Mouse (Mus musculus): ENCODE results near the gene Krt84. TPM values are rescaled to one million over a fixed set of nuclear protein-coding genes. Genes with fewer than 3 reads are reported as not detected.
"Not testable (repeated sequence)": the region's sequence is repeated elsewhere in the genome, so short reads cannot be mapped to it uniquely, and the experiment has no call there.

Krt84 gene
- total RNA-seq (2021), result not detected

DNA sequence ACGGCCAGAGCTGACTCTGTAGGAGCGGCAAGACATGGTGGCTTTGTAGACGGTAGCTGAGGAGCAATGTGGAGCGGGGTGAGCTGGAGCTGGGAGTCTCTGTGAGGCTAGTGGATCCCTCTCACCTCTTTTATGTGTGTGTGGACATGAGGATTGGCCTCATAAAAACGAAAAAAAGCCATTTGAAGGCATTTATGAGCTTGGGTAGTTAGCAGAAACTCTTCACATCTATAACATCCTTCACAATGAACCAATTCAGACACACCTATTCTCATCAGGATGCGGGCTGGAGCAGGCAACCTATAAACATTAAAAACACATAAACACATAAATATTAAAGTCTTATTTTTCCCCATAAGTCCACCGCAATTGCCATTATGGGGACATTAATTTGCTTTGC lies at the start of gene Krt84:
Gene Krt84 (minus strand): TSS at position 101 of the 400 bp plus-strand sequence.
- DNase-seq, result no peak

DNA sequence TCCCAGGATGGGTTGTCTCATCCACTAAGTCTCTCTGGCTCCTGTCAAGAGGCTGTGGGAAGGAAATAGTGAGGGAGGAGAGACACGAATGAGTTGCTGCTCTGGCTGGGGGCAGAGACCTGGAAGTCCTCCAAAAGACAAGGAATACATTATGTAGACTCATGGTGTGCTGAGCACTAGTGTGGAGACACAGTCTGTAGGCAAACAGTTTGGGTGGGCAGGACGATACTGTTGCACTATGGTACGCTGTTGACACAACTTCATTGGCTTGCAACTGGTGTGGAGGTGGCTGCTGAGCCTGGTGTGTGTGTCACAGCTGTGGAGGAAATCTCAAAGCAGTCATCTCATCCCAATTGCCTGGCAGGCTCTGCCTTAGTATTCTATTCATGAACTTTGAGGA lies 49.1 kb upstream of the Krt84 start:
- DNase-seq, result no peak

DNA sequence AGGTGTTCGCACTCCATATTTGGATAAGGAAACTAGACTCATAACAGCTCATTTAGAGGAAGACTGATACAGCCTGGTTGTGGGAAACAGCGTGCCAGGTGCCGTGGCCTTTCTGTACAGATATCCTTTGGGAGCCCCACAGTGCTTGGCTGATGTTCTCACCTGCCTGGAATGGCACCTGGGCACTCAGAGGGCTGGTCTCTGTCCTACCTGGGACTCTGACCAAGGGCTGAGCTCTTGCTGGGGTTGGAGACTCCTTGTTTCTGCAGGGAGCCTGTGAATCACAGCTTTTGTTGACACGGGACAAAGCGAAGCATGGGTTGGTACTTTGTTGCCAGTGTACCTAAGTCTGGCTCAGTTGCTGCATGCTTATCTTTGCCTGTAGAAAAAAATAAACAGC lies 42.9 kb upstream of the Krt84 start:
- DNase-seq, result no peak

DNA sequence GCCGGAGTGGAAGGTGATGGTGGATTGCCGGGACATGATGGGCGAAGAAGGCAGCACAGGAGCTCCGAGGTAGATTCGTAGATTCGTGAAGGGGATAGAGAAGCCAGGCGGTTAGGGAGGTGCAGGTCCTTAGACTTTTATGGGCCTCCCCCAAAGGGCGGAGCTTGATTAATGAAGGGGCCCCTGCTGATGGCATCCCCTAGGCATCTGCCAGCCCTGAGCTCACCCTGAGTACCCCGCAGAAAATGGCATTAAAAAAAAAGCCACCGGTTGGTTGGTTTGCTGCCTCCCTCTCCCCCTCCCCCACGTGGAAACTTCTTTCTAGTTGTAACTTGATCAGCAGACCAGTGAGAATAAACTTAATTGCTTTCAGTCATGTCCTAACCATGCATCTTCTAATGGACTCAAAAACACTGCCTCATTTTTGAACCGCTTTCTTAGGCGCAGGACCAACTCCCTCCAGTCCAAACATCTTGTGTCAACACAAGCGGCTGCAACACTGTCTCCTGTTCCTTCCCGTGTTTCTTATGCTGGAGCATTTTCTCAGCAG lies 41.3 kb upstream of the Krt84 start, which contains the start of gene Krt75:
Gene Krt75 (minus strand): TSS at position 109 of the 550 bp plus-strand sequence.
- DNase-seq, result no peak

DNA sequence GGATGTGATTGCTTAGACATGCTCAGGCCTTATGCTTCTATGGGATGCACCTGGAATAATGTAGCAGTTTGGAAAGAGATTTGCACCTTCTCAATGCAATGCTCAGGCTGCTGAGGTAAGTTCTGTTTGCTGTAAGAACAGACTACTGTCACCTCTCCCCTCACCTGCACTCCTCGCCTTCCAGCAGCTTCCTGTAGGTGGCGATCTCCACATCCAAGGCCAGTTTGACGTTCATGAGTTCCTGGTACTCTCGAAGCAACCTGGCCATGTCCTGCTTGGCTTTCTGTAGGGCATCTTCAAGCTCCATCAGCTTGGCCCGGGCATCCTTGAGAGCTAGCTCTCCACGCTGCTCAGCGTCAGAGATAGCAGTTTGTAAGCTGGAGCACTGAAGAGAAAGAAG lies 35.2 kb upstream of the Krt84 start:
- no peak for DNase-seq

DNA sequence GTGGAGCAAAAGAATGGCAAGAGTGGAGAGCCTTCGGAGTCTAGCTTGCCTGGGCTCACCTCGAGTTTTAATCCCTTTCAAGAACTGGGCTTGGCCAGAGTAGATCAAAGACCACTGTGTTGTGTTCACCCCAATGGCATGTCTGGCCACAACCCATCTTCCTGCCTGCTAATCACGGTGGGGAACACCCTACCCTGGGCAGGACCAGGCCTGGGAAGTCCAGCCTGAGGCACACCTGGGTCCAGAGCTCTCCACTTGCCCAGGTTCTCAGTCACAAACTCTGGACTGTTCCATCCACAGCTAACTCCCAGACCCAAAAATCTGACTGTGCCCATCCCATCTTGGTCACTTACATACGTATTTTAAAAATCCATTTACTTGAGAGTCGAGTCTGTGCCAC lies 30.2 kb upstream of the Krt84 start, which contains the start of gene Krt90:
Gene Krt90 (minus strand): TSS at position 101 of the 400 bp plus-strand sequence.
- DNase-seq, result no peak

DNA sequence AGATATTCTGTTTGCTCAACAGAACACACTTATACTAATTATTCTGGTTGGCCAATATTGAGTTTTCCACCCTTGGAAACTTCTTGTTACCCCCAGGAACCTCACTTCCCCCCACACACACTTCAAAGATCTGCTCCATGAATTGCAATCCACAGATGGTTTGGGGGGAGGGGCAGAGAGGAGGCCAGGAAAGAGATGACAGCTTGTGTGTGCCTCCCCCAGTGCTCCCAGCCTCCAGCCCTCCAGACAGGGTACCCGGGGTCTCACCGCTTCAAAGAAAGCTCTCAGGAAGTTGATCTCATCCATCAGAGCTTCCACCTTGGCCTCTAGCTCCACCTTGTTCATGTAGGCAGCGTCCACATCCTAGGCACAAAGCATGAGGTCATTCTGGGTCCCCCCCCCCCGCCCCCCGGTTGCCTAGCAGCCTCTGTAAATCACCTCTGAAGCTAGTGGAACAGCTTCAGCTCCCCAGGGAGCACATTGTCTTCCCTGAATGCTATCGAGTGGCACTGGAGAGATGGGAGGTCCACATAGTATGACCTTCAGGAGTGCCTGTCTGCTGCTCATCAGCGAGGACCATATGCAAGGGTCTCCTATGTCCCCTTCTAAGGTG lies 25.5 kb upstream of the Krt84 start:
- DNase-seq, result peak in 1 of 2 experiments; percentile 30

DNA sequence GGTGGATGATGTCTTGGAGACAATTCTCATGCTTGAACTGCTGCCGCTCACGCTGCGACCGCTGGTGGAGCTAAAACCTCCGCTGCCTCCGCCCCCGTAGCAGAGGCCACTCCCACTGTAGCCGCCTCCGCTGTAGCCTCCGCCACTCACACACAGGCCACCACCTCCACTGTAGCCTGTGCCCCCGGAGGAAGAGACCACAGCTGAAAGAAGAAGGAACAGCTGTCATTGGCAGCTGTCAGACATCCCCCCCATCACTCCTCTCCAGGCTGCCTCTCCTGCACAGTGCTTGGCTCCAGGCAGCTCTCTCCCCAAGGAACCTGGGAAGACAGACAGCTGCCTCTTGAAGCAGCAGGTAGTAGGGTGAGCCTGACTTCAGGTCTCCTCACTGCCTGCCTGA lies 20.5 kb upstream of the Krt84 start:
- no peak for DNase-seq

DNA sequence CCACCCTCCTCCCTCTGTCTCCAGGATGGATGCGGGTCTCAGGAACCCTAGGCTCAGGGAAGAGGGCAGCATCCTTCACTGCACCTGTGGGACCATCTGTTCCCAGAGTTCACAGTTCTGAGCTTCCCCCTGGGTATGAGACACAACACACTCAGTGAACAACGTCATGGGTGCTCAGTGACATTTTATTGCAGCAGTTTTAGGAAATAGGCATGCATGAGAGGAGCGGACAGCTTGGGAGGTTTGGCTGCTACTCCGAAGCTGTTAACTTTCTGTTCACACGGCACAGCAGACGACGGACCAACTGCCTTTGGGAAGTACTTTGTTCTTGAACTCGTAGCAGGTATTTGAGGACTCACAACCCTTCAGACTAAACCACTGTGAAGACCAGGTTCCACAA lies 19.6 kb upstream of the Krt84 start:
- DNase-seq, result no peak

DNA sequence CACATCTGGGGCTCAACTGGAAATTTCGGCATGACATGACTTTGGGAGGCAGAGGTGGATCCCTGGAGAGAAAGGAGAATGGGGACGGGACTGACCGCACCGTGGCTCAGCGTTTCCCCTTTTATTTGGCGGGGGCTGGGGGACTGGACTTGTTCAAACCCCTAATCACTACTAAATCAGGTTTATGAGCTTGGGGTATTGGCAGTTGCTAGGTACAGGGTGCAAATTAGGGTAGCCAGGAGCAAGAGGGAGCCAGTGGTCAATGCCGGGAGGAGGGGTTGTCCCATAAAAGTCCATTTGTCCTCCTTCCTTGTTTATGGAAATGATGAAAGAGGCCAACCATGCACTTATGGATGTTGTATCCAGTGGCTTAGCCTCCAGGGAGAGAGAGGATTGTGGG lies 17.9 kb upstream of the Krt84 start, which contains the start of gene Krt82:
Gene Krt82 (minus strand): TSS at position 101 of the 400 bp plus-strand sequence.
- no peak for DNase-seq

DNA sequence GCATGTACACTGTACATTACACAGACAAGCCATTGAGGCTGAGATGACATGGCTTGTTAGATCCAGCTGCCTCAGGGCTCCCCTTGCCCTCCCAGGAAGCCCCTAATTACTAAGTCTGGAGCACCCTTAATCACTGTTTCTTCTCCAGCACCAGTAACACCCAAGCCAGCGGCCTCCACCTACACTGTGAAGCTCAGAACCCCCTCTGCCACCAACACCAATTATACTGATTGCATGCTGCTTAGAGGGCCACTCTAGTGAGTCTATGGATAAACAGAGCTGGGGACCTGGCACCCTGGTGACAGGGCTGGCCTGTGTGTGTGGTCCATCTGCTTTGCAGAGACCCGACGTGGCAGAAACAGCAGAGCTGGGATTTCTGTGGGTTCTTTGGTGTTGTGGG lies 11.9 kb upstream of the Krt84 start:
- no peak for DNase-seq

DNA sequence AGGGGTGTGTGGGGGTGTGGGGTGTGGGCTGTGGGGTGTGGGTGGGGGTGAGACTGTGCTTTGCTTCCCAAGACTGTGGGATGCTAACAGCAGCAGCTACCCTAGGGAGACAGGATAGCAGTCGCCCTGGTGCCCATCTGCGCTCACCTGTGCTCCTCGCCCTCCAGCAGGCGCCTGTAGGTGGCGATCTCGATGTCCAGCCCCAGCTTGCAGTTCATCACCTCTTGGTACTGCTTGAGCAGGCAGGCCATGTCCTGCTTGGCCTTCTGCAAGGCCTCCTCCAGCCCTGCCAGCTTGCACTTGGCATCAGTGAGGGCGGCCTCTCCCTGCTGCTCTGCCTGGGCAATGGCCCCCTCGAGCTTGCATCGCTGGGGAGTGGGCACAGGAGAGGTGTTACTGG lies 9.9 kb upstream of the Krt84 start:
- DNase-seq, result no peak

DNA sequence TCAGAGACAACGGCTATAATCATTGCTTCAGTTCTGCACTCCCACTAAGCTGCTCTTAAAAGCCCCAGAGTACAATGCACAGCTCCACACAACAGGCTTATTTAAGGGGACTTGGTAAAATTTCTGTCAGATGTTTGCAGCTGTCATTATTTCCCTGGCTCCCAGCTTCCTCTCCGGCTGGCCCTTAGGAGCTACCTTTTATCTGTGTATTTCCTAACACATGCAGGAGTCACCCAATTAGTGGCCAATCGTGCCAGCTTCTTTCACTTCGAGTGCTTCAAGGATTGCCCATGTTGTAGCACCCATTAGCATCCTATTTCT lies 5.9 kb upstream of the Krt84 start:
- DNase-seq, result no peak

DNA sequence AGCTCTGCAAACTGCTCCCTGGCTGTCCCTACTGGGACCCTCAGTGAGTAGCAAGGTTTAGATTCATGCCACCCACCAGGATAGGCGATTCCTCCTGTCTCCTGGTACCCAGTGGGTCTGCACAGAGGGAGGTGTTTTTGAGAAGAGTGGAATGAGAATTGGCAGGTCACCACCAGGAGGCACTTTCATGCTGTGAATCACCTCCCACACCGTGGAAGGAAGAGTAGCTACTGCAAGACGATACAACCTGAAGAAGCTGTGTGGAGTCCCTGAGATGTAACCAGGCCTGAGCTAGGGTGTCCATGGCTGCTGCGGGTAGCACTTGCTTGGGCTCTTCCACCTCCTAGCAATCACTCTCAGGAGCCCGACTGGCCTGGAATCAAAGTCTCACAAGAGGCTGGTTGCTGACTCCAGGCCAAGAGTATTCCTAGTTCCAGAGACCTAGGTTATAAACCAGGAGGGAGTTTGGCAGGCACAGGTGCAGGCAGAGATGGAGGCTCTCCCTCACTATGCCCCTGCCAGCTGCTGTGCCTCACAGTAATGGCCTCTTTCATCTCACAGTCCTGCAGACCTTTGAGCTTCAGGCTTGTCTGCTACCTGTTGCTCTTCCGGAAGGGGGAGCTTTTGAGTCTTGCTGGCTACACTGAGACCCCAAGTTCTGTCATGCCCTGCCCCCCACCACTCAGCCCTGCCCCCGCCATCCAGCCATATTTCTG lies 5.4 kb upstream of the Krt84 start:
- no peak for DNase-seq

DNA sequence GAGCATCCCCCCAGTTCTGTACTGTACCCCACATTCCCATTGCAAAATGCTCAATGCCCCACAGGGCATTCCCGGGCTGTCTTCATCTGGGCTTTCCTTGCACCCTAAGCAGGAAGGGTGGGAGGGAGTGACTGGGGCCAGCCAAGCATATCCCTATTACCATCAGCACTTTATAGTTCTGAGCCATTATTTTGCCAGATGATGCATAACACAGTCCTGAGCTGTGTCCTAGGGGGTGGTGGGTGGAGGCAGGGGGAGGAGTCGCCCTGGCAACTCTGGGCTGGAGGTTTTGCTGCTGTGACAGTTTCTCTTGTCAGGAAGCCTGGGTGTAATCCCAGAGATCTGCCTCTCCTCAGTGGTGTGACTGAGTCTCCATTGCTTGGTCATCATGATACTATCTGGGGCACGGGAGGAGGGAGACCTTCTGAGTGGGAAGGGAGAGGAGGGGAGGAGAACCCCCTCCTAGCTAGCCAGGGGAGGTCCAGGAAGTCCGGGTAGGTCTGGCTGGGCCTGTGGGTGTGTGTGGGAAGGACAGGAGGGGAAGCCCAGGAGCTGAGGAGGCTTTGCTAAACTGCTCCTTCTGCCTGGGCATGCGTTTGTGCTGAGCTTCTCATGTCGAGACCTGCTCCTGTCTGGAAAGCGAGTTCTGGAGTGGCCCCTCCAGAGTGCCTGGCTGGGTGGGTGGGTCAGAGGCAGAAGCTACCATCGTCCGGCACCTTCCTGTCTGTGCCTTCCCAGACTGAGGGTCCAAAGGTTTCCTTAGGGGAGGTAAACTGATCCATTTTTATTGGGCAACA lies 3.6 kb upstream of the Krt84 start:
- DNase-seq, result no peak

DNA sequence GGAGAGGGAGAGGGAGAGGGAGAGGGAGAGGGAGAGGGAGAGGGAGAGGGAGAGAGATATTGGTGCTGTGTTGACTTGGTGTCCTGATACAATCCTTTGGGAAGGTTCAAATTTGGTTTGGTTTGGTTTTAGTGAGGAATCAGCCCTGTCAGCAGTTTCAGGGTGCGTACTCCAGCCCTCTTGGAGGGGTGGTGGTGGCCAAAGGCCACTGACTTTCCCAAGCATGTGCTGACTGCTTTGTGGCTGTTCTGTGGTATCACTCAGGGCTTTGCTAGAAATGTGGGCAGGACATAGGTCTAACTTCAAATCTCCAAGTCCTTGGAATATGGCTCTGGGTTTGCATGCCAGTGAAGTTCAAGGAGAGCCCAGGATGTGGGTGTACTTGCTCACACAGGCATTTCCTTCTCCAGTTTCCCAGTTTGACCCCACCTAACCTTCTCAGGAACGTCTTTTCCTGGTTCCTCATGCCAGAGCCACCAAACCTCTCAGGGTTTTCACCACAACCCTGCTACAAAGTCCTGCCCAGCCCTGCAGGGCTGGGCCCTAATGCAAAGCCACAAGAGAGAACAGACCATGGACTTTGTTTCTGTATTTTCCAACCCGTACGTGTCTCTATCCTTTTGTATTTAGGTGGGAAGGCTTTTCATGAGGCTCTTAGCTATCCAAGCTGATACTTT lies 9.9 kb downstream of the Krt84 start:
- DNase-seq, result no peak

DNA sequence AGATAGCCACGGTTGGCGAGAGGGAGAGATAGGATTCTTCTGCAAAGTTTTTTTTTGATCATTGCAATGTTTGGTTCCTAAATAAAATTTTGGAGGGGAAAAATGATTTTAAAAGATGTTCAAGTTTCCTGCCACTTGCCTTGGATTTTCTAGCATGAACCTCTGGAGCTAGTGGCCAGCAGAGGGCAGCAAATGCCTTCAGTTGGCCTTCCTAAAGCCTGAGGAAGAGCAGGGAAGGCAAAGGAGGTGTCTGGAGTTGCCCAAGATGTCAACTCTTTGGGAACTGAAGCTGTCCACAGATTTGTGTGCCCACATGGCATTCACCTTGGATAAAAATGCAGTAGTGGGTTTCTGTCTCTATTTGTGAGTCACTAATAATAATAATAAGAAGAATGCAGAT lies 12.8 kb downstream of the Krt84 start:
- peak; percentile 67 to 69 for DNase-seq

DNA sequence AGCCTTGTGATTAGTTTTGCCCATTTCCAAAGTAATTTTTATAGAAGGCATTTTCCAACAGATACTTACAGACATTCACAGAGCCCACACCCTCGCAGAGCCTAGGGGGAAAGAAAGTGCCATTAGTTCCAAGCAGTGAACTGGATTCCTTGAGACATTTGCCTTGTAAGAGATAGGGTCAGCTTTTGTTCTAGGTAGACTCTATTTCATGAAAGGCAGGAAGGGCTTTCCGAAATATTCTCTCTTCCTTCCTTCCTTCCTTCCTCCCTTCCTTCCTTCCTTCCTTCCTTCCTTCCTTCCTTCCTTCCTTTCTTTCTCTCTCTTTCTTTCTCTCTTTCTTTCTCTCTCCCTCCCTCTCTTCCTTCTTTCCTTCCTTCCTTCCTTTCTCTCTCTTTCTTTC lies 15.5 kb downstream of the Krt84 start, which contains the start of gene Gm49425:
Gene Gm49425 (minus strand): TSS at position 101 of the 400 bp plus-strand sequence.
- DNase-seq, result not testable (repeated sequence)

DNA sequence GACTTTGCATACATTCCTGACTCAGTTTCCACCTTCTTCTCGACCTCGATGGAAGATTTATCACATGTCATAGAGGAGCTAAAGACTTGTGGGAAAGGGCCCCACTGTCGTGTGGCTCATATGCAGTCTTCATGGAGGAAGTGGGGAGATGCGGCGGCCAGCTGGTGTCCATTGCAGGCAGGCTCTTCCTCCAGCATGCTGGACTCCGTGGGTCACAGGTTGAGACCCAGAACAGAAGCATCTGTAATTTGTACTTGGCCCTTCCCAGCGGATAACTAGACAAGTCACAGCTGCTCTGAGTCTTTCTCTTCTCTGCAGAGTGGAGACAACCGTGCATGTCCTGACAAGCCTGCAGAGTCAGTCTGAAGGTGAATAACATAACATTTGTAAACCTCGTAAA lies 24.4 kb downstream of the Krt84 start:
- DNase-seq, result no peak

DNA sequence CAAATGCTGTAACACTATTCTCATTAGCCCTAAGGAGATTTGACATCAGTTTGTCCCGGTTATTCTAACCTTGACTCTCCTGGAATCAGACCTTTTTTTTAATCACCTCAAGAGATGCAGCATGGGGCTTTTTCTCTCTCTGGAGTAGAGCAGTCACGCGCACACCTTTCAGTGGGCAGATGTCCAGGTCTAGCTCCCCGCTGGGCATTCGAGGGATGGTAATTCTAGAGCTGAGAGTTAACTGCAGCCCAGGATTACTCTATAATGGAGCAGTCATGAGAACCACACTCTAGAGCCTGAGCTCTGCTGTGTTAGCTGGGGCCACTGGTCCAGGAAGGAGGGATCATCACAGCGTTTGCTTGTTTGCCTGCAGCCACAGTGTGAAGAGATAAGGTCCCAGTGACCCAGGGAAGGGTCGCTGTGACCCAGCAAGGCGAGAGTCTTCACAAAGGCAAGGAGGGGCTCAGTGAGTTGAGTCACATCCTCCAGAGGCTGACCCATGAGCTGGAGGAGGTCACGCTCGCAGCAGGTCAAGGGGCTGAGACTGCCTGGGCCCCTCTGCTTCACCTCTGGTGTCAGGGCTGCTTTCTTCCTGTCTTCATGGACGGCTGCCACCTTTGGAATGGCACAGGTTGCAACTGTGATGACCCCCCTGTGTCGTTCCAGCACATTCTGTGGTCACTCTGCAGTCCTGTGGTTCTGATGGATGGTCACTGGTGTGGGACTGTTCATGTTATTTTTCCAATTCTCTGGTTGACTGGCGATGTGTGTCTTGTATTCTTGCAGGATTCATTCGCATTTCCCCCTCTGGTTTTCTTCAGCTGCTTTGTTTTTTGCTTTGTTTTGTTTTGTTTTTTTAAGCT lies 25.5 kb downstream of the Krt84 start:
- no peak for DNase-seq

DNA sequence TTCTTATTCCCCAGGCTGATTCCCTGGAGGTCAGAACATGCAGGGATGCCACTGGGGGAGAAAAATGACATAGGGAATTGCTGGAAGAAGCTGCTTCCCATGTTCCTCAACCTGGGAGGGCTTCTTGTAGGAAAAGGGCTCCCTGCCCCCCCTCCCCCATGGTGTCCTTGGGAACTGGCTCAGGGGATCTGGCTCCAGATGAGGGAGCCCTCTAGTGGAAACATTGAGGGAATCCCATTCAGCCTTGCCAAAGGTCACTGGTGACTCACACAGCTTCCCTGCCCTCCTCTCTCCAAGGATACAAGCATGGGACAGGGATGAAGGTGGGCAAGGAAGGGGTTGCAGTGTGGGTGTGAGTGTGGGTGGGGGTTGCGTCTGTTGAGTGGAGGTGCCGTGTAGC lies 35.4 kb downstream of the Krt84 start:
- DNase-seq, result no peak

DNA sequence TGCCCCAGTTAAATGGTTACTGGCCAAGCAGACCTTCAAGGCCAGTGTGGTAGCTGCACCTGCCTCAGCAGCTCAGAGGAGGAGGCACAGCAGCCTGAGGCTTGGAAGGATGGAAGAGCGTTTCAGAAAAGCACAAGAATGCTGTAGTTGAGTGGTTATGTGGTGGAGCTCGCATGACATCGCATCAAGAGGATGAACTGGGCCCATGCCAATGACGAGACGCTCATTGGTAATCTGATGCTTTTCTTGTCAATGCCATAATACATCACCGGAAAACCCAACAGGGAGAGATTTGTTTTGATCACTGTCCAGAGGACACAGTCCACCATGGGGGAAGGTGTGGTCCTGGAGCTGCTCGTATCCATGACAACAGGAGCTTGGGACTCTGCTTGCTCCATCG lies 37.4 kb downstream of the Krt84 start:
- DNase-seq, result no peak
